Mouse (Mus musculus) heart, adult 9 months (tissue): Measurements from ENCODE around the gene Cacna2d3.
A peak's percentile ranks its signal among the peaks of the same experiment; 100 is the strongest.

Experiments used
- DNase-seq, 2 experiments: peaks; one replicate each; pipeline ENCODE4 v3.0.0; 2022; ENCODE audit warnings: low spot score in 2 of 2

The Cacna2d3 gene

DNA sequence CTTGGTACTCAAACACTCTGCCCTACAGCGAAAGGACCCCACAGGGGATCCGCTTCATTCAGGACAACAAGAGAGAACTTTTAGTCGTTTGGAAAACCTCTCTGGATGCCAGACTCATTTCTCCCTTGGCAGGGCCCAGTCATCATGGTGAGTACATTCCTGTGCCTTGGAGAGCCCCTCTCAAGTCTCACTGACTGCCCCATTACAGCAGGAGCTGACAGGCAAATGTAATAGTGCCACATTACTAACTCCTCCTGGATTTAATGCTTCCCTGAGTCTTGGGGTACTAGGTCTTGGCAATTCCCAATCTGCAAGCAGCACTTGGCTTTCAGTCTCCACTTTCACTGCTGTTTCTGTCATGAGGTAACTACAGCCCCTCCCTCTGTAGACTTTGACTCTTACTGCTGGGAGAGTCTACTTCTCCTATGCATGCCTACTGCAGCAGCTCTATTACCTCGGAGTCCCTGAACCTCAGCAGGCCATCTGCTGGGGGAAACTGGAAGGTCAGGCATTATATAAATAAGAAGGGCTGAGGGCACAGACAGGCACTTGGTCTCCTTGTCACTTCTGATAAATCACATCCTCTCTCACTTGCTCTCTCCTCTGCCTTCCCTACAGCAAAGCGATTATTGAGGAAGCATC, 454.3 kb downstream of the Cacna2d3 start:
- no peak for DNase-seq

DNA sequence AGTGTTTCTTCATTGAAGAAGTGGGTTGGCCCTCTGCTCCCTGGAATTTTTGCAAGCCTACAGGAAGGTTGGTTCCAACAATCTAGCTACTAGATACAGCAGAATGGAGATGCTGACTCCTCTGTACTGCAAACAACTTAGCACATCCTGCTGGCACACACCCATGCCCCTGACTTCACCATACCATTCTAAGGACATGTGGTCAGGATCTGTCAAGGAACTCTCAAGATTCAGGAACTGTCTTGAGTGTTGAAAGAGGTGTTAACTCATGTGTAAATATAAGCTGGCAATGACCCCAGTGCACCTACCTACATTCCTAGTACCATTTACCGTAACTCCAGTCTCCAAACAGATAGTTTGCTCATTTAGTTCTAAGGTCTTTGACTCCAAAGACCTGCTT, 461.0 kb downstream of the Cacna2d3 start:
- DNase-seq = no peak

DNA sequence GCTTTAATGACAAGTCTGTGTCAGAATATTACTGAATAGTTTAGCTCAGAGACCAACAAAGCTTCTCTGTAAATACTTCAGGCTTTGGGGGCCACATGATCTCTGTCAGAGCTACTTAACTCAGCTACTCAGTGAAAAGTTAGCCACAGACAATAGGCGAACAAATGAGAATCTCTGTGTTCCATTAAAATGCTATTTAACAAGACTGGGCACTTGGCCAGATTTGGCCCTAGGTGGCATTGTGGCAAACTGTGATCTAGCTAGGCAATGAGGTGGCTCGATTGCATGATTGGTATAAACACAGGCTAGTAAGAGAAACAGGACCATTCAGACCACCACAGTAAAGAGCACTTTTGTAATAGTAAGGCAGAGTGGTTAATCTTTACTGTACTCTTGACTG, 478.1 kb downstream of the Cacna2d3 start:
- DNase-seq = no peak

DNA sequence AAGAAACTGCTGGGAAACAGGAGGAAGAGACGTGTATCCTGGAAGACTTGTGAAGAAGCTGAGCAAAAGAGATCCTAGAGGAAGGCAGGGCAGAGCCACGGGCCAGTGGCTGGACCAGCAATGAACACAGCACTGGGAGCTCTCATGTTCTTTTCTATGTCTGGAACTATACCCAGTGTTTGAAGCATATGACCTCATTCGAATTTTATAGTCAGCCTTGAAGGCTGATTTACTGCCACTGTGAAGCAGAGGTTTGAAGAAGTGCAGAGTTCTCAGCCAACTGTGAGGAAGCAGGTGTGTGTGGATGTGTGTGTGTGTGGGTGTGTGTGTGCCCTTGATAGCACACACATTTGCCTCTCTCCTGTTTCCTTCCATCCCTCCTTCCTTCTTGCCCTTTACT, 483.2 kb downstream of the Cacna2d3 start:
- DNase-seq = no peak

DNA sequence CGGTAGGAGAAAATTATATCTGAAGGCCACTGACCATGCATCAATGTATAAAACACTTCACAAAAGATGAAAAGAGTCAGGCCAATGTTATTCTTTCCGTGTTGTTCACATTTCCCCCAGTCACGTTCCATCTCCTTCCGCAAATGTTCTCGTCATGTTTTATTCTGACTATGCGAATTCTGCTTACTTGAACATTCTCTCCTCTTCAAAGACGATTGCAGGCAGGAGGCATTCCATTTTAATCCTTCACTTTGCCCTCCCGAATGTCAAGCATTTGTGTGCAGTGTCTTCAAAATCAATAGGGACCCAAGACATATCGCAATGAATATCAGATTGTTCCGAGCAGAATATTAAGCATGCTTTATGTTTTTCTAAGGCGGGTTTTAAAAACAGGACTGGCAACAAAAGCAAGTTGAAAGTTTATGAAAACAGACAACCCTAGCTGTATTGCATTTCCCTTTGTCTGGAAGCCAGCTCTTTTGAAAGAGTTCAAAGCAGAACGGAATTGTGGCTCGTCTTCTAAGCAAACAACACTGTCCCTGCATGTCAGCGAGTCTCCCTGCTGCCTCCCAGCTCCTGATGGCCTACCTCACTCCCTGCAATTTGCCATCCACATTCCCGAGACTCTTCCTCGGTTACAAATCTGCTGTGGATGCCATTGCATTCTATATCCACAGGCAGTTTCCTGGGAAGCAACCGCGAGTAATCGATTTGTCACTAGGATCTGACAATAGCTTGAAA, 492.5 kb downstream of the Cacna2d3 start:
- no peak for DNase-seq

DNA sequence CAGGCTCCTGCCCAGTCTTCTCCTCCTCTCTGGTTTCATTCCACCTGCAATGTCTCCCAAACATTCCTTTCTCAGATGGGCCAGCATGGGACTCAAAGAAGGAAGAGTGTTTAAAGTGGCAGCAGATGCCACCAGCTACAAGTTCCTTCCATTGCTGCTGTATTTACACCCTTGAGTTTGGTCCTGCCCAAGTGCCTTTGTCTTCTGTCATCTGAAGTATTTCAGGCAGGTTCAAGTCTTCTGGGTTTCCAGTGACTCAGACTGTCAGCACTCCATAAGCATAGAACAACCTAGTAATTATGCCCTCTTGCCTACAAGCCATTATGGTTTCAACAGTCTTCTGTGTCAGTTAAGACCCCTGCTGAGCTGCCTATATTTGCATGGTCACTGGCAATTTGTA, 493.2 kb downstream of the Cacna2d3 start:
- no peak for DNase-seq

DNA sequence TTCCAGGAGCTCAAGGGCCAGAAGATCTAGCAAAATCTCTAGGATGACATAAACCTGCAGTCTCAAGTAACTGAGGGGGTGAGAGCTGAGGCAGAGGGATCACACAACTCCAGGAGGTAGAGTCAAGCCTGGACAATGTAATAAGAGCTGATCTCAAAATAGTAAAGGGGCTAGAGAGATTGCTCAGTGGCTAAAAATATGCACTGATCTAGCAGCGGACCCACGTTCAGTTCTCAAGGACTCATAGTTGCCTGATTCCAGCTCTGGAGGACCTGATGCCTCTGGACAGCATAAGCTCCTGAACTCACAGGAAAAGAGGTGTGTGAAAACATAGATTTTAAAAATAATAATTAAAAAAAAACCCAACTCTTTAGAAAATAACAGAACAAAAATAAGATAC, 493.7 kb downstream of the Cacna2d3 start:
- peak in 1 of 2 experiments; percentile 2 for DNase-seq

DNA sequence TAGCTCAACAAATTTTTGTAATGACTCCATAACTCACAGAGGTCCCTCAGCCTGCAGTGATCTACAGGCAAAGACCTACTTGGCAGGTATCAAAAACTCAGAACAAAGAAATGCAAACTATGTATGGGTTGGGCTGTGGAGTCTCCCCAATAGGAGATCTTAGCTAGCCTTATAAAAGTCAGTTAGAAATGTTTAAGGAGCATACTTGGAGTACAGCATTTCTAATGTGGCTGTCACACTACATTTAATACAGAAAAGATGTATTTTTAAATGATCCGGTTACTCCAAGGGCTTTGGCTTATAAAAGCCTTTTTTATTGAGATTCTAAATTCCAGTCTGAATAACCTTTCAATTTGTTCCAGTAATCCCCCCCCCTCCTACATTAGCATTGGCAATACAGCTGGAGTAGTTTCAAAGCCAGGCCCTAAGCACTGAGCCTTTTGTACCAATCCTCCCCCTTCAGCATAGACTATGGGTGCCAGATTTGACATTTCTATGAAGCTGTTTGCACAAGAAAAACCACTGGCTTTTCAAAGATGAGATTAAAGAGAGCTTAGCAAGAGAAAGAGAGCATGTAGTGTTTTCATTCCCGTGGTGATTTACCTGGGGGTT, 495.8 kb downstream of the Cacna2d3 start:
- no peak for DNase-seq

DNA sequence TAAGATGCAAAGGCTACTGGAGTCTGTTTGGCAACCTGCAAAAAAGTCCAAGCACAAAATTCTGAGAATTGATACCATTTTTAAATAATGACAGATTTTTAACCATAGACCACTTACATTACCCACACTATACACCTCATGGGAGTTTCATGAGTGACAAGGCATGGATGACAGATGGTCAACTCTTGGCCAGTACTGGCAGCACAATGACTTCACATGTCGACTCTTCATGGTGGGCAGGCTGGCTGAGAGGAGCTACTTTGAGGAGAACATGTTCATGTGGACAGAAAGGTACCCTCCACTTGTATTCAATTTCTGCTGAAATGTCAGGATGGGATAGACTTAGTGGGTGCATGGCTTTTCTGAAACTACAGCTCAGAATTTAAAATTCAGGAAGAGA, 498.7 kb downstream of the Cacna2d3 start:
- DNase-seq = no peak

DNA sequence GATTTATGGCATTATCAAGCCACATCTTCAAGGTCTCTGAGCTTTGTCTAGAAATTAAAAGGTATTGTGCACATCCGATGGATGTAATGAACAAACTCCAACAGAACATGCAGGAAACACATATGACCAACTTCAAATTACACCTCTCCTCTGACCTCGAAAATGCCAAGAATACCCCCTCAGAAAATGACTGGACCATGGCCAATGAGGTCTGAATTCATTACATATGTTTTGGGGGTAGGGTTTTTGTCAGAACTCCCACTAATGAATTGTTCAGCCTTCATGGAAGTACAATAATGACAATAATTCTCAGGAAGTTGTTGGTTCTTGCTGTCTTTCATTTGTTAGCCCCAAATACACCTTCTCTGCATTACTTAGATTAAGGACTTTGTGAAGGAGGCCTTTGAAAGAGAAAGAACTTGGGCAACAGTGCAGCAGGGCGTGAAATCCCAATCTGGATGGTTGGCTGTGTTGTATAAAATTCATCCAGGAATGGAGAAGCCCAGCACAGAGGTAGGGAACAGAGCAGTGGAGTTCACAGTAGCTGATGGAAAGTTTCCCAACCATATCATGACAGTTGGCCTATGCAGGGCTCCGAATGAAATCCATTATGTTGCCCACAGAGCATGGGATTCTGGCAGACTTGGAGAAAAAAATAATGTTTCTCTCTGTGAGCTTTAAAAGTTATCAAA, 499.3 kb downstream of the Cacna2d3 start:
- no peak for DNase-seq

DNA sequence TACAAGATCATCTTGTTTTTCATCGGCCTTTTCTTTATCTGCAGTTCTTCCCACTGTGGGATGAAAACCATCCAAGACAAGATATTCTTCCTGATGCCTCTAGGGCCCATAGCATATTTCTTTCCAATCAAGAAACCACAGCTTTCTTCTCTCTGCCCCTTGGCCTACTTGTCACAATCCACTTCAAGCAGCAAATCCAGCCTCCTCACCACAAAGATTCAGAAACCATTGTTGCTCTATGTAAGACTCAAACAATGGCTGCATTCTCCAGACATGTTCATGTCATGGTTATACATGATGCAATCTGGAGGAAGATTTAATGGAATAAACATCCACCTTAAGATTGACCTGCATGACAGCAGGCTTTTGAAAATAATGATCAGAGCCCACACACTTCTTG, 505.6 kb downstream of the Cacna2d3 start:
- no peak for DNase-seq

DNA sequence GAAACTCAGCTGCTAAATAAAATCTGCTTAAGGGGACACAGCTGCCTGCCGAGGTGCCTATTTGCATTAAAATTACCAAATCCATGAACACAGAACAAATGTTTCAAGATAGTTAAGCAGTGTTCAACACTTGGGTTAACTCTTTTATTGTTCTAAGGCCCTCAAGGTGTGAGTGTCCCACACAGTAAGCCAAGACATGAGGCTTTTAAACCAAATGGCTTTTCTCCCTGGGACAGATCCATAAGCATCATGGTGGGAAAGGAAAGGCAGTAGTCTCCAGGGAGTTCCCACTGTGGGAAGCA, 516.7 kb downstream of the Cacna2d3 start:
- no peak for DNase-seq

DNA sequence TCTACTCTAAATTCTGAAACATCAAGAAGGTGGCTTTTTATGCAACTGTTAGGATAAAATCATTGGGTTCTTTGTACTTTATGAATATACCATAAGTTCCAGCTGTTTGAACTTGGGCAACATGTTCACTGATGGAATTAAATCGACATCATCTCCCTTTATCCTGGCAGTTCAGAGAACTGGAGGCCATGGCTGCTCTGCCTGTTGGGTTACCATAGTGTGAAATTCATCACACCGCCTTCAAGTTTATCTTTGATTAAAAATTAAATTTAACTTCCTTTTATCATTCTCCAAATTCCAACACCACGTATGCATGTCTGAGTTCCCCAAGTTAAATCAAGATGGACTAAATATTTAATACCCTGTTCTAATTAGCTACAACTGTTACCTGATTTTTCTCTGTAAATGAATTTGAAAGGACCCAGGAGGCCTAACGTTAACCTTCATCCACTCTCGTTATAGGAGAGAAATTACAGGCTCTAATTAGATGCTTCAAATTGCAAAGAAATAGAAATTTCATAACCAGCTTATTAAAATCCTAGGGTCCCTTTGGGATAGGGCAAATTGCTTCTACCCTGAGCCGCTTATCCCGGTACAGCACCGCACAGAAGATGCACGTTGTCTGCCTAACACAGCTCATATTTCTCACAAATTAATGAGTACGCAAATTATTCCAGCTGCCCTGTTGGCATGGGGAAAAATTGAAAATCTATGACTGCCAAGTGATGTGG, 517.3 kb downstream of the Cacna2d3 start:
- no peak for DNase-seq

DNA sequence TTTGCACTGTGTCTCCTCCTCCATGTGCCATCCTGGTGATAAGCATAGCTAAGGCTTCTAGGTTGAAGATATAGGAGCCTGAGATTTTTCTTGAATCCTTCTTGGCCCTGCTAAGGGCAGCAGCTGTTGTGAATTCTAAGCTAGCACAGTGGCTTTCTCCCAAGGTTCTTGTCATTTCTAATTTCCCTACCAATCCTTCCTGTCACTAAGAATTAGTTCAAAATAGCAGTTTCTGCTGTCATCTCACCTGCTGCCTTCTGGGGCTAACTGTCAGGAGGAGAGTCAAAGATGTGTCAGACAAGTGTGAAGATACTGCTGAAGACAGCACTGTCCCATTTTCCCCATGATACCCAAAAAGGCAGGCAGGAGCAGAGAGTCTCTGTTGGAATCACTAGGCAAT, 525.5 kb downstream of the Cacna2d3 start:
- DNase-seq = no peak

DNA sequence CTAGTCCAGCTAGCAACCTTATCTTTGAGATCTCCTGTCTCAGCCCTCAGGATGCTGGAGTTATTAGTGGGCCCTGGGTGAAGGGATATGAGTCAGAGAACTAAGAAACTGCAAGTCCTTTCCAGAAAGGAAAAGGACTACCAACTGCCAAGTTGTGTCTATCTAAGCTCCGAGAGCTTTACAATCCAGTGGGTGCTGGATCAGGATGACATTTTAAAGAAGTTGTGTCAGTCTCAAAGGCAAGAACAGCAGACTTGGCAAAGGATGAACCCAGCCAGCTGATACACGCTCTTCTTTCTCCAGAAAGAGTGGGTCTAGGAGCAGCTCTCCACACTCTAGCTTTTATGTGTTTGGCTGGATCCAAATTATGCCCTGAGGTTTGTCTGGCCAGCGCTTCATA, 530.2 kb downstream of the Cacna2d3 start:
- no peak for DNase-seq

DNA sequence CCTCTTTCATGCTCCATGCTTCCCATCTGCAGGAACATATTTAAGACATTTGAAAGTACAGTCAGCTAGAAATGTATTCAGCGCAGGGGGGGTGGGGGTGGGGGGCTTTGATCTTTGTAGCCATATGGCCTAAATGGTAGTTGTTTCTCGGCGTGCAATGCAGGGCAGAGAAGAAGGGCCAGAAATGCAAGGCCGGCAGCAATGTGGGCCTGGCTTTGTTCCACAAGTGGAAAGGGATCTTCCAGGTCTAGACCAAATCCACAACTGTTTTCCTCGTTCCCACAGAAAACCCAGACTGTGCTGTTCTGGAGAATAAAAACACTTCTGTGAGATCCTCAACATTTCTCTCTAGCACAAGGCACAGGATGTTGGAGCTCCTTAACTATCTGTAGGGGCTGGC, 537.9 kb downstream of the Cacna2d3 start:
- no peak for DNase-seq

DNA sequence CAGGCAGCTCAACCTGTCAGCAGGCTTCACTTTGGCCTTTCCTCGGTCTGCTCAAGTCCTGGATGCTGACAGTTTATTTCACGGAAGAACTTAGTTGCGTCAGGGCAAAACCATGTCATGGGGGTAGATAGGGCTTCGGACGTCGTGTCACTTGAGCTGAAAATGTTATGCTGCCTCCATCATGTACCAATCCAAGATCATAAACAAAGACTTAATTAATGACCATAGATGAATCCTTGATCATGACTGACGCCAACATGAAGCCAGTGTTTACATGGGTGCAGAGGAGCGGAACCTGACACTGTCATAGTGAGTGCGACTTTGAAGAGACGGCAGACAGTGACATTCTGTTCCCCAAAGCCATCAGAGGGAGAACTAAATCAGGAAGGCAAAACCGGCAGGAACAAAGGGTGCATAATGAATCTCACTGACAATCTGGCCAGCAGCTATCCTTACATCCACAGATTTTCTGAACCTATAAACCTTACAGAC, 542.2 kb downstream of the Cacna2d3 start:
- no peak for DNase-seq

DNA sequence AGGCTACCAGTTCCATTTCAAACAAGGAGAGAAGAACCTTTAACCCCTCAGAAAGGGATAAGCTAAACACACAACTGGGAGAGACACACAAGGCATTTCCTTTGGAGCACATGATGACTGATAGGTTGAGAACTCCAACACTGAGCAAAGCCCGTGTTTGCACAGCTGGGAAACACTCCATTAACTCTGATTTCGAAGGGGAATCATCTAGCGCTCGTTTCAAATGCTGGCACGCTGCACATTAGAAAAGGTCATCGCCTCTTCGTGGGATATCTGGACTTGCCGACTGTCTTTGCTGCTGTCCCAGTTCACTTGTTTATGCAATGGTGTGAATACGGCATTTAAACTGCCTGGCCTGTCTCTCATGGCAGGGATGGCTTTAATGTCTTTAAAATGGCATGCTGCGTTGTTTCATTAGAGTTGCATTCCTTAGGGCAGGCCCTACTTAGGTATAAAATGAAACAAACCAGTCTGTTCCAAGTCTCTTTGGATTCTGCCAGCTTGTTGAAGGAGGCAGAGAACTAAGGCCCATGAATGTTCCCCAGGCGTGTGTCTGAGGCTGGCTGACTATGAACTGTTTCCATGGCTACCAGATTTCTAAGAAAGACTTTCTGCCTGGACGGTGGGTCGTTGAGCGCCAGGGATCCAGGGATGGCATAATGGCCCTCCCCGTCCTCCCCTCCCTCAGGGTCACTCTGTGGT, 542.8 kb downstream of the Cacna2d3 start:
- DNase-seq = peak in 1 of 2 experiments; percentile 2

DNA sequence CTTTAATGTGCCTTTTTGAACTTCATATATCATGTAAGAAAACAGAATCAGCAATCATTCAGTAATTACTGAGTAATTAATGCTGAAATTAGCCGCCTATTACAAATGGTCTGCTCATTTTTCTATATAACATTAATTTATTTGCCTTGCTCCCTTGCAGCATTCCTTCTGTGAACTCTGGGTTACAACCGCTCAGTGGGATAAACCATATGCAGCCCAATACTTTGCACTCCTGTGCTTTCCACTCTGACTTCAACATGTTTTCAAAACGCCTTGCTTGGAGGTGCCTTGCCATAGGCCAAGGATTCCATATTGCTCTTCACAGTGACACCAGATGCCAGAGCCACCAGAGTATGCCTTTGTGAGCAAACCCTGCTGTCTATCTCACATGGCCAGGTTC, 546.9 kb downstream of the Cacna2d3 start:
- no peak for DNase-seq

DNA sequence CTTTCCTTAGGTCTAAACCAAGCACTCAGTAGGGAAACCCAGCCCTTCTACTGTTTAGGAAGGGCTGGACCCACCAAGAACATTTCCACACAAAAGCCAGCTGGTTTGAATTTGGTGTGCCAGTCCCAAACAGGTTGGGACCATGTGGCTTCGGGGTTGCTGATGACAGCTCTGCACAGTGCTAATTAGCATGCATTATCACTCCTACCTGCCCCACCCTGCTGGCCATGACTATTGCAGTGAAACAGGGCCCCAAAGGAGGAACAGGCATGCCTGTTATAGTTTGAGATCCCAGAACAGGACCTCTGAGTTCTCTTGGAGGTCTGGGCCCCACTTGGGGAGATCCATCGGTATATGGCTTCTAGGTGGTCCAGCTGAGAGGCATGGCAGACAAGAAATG, 549.5 kb downstream of the Cacna2d3 start:
- no peak for DNase-seq

DNA sequence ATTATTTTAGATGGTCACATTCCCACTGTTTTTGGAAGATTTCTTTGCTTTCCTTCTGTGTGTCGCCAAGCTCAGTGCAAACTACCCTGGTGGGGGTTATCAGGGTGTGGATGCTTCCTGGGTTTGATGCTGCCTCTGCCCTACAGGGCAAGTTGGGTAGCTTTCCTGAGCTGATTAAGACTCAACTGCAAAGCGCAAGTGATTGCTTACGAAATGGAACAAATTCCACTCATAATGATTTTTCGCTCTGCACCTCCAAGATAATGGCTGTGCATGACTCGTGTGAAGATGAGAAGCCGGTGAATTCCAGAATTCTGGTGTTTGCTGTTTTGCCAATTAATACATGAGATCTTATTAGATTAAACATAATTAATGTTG, 557.0 kb downstream of the Cacna2d3 start:
- DNase-seq = no peak
